Mouse (Mus musculus): ENCODE measurements around the gene Ang5. TPM values are rescaled to one million over a fixed set of nuclear protein-coding genes. Genes with fewer than 3 reads are reported as not detected.
"Not testable (repeated sequence)": the region's sequence is repeated elsewhere in the genome, so short reads cannot be mapped to it uniquely, and the experiment has no call there.

Ang5 gene
- polyA plus RNA-seq, 1 experiment from 2014 or later, result not detected

DNA sequence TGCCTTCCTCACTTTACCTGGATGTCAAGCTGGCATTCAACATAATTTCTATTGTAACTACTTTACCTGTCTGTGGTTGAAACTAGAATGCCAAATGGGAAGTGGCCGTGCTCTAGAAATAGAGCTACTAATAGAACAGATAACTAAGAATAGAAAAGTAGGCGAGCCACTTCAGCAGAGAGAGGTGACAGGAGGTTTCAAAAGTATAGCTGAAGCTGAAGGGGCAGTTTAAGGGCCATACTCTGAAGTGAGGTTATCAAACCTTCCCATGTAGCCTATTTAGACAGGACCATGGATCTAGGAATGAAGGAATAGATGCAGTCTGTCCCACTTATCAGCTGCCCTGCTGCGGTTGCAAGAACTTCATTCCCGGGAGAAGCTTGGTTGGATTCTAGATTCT, 26.6 kb downstream of the Ang5 start:
- Histone ChIP-seq H3K4me1 (ENCODE audit: control insufficient read depth, insufficient read depth, low read length) (no peaks in the 10 kb centered on the region), H3K9me3 (ENCODE audit: control insufficient read depth, low read length) (no peaks in the 10 kb centered on the region), H3K9ac (ENCODE audit: low read length) (no peak overlapping the region), H3K27ac (ENCODE audit: low read depth, low read length) (no peak overlapping the region), H3K4me3 (ENCODE audit: low read depth, low read length) (no peak overlapping the region), H3K27me3 (ENCODE audit: control insufficient read depth, insufficient read depth, low read length) (no peaks in the 10 kb centered on the region), H3K4me2 (no peak overlapping the region), H3K36me3 (ENCODE audit: control insufficient read depth, insufficient read depth, low read length) (no peaks in the 10 kb centered on the region)
- 77% methylated on average over 4 of the region's 4 CpGs for WGBS
- ATAC-seq (ENCODE audit: low FRiP score) (0 out of 2 replicates have a peak, but pooled peaks have one; percentile 6), DNase-seq (ENCODE audit: low spot score, missing footprints) (no peak)

DNA sequence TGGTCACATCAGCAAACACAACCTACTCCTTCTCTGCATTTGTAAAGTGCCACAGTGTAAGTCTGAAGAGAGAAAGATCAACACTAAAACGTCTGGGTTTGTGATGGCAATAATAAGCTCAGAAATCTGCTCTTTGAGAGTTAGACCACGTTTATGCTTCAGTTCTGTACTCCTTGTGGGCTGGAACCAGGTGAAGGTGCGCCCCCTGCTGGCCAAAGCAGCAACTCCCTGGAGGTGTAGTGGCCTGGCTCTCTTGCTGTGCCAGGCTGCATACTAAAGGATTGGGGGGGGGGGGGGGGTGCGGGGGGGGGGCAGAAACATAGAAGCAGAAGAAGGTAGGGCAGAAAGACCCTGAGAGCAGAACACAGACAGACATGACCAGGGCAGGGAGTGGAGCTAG, 27.0 kb downstream of the Ang5 start:
- DNase-seq (ENCODE audit: low spot score, missing footprints), result peak; percentile 89
- H3K4me2 ChIP-seq, result no peak overlapping the region
- no peaks in the 10 kb centered on the region for H3K36me3 ChIP-seq (ENCODE audit: control insufficient read depth, insufficient read depth, low read length)
- 0% methylated on average over 3 of the region's 4 CpGs for WGBS
- H3K27ac ChIP-seq (ENCODE audit: low read depth, low read length), result no peak overlapping the region
- H3K9me3 ChIP-seq (ENCODE audit: control insufficient read depth, low read length), result no peaks in the 10 kb centered on the region
- no peaks in the 10 kb centered on the region for H3K4me1 ChIP-seq (ENCODE audit: control insufficient read depth, insufficient read depth, low read length)
- H3K27me3 ChIP-seq (ENCODE audit: control insufficient read depth, insufficient read depth, low read length), result no peaks in the 10 kb centered on the region
- ATAC-seq (ENCODE audit: low FRiP score), result peak; percentile 83
- no peak overlapping the region for H3K4me3 ChIP-seq (ENCODE audit: low read depth, low read length)
- no peak overlapping the region for H3K9ac ChIP-seq (ENCODE audit: low read length)

DNA sequence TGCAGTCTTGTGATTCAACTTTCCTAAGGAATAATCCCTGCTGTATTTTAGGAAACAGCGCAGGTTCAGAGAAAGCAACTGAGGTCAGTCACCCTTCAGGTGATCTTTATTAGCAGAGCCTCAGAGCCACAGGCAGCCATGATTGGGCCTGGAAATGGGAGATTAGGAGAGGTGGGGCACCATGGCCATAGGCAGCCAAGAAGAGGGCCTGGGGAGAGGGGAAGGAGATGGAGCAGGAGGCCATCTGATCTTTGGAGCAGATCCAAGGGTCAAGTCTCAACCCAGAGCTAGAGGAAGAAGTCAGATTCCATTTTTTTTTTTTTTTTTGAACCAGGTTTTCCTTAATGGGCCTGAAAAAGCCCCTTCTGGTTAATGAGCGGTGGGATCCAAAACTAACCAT, 29.3 kb downstream of the Ang5 start:
- Histone ChIP-seq H3K27ac (ENCODE audit: low read depth, low read length) (no peak overlapping the region), H3K9ac (ENCODE audit: low read length) (no peak overlapping the region), H3K27me3 (ENCODE audit: control insufficient read depth, insufficient read depth, low read length) (no peaks in the 10 kb centered on the region), H3K36me3 (ENCODE audit: control insufficient read depth, insufficient read depth, low read length) (no peaks in the 10 kb centered on the region), H3K4me3 (ENCODE audit: low read depth, low read length) (no peak overlapping the region), H3K9me3 (ENCODE audit: control insufficient read depth, low read length) (no peaks in the 10 kb centered on the region), H3K4me1 (ENCODE audit: control insufficient read depth, insufficient read depth, low read length) (no peaks in the 10 kb centered on the region), H3K4me2 (no peak overlapping the region)
- ATAC-seq (ENCODE audit: low FRiP score) (no peak), DNase-seq (ENCODE audit: low spot score, missing footprints) (no peak)
- WGBS, result 81% methylated on average over 2 of the region's 2 CpGs

DNA sequence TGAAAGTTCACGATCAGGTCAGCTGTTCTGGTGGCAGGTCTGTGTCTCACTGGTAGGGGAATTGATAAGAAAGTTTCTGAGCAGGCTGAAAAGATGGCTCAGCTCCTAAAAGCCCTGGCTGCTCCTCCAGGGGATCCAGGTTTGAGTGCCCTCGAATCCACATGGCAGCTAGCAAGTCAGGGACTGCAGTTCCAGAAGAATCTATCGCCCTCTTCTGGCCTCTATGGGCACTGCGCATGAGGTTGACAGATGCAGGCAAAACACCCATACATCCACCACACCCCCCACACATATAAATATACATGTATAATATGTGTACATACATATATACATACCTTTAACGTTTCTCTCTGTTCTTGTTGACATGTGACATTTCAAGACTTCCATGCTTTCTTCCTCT, 30.5 kb downstream of the Ang5 start:
- not testable (repeated sequence) for H3K4me1 ChIP-seq (ENCODE audit: control insufficient read depth, insufficient read depth, low read length); H3K4me2 ChIP-seq; H3K36me3 ChIP-seq (ENCODE audit: control insufficient read depth, insufficient read depth, low read length); H3K27me3 ChIP-seq (ENCODE audit: control insufficient read depth, insufficient read depth, low read length); H3K9me3 ChIP-seq (ENCODE audit: control insufficient read depth, low read length); H3K4me3 ChIP-seq (ENCODE audit: low read depth, low read length); H3K9ac ChIP-seq (ENCODE audit: low read length); H3K27ac ChIP-seq (ENCODE audit: low read depth, low read length)
- peak; percentile 68 for ATAC-seq (ENCODE audit: low FRiP score)
- peak; percentile 92 for DNase-seq (ENCODE audit: low spot score, missing footprints)
- 17% methylated on average over 5 of the region's 5 CpGs for WGBS

DNA sequence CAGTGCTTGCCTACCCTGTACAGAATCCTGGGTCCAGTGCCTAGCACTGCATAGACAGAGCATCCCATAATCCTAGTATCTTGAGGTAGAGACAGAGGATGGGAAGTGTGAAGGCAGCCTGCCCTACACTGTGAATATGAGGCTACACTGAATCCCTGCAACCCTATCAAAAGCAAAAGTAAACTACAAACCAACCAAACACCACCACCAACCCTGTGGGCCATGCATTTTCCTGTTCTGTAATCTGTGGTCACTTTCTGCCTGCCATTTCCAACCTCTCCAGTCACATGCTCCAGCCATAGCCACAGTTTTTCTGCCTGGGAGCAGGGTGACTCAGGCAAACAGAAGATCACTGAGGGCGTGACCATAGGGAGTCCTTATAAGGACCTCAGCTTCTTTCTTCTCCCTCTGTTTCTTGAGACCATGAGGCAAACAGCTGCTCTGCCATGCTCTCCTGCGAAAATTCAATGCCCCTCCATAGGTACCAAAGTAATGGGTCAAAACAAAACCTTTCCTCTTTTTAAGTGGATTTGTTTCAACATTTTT, 41.7 kb downstream of the Ang5 start:
- DNase-seq (ENCODE audit: low spot score, missing footprints); H3K4me1 ChIP-seq (ENCODE audit: control insufficient read depth, insufficient read depth, low read length); H3K4me2 ChIP-seq; H3K4me3 ChIP-seq (ENCODE audit: low read depth, low read length); H3K36me3 ChIP-seq (ENCODE audit: control insufficient read depth, insufficient read depth, low read length); ATAC-seq (ENCODE audit: low FRiP score); H3K27ac ChIP-seq (ENCODE audit: low read depth, low read length); H3K27me3 ChIP-seq (ENCODE audit: control insufficient read depth, insufficient read depth, low read length); H3K9me3 ChIP-seq (ENCODE audit: control insufficient read depth, low read length); H3K9ac ChIP-seq (ENCODE audit: low read length): not testable (repeated sequence)
- 88% methylated on average over 2 of the region's 2 CpGs for WGBS

DNA sequence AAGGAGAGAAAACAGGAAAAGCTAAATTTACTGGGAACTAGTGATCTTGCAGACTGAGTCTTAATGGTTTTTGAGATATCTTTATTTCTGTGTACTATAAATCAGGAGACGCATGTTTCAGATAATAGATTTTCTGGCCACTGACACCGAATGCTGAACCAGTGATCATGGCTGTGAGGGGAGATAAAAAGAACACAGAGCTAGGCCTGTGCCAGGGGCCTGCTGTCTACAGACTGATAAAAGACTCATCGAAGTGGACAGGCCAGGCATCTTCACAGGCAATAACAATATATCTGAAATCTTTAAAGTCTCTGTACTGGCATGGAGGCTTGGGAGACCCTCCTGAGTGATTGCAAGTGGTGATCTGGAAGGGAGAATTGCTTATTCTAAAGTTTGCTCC, 44.7 kb downstream of the Ang5 start:
- no peak overlapping the region for H3K4me2 ChIP-seq
- H3K4me3 ChIP-seq (ENCODE audit: low read depth, low read length), result no peak overlapping the region
- H3K27ac ChIP-seq (ENCODE audit: low read depth, low read length), result no peak overlapping the region
- ATAC-seq (ENCODE audit: low FRiP score) (no peak), DNase-seq (ENCODE audit: low spot score, missing footprints) (no peak)
- no peaks in the 10 kb centered on the region for H3K36me3 ChIP-seq (ENCODE audit: control insufficient read depth, insufficient read depth, low read length)
- H3K27me3 ChIP-seq (ENCODE audit: control insufficient read depth, insufficient read depth, low read length), result no peaks in the 10 kb centered on the region
- WGBS, result 90% methylated on average over 3 of the region's 3 CpGs
- H3K4me1 ChIP-seq (ENCODE audit: control insufficient read depth, insufficient read depth, low read length), result no peaks in the 10 kb centered on the region
- H3K9ac ChIP-seq (ENCODE audit: low read length), result no peak overlapping the region
- H3K9me3 ChIP-seq (ENCODE audit: control insufficient read depth, low read length), result no peaks in the 10 kb centered on the region

DNA sequence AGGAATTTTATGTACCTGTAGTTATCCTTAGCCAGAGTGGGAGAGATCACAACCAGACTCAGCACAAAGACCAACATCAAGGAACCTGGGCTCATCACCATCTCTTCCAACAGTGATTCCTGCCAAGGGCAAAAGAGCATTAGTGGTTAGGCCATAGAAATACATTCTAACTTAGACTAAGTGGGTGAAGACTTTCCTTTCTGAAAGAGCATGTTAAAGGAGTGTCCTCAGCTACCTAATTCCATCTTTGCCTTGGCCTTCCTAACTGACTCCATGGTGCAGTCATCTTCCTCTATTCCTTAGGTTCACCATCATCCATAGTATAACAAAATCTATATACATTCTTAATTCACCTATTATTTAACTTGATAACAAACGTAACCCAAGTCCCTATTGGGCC, 45.3 kb downstream of the Ang5 start, which contains the start of gene Ang6:
Gene Ang6, minus strand, starts transcription at position 101 of the 400 bp plus-strand sequence.
- Histone ChIP-seq H3K4me3 (ENCODE audit: low read depth, low read length) (no peak within 1 kb of the TSS), H3K9ac (ENCODE audit: low read length) (no peak within 1 kb of the TSS), H3K4me1 (ENCODE audit: control insufficient read depth, insufficient read depth, low read length) (no peaks in the 10 kb centered on the region), H3K27ac (ENCODE audit: low read depth, low read length) (no peak within 1 kb of the TSS), H3K4me2 (no peak within 1 kb of the TSS), H3K9me3 (ENCODE audit: control insufficient read depth, low read length) (no peaks in the 10 kb centered on the region), H3K27me3 (ENCODE audit: control insufficient read depth, insufficient read depth, low read length) (no peaks in the 10 kb centered on the region), H3K36me3 (ENCODE audit: control insufficient read depth, insufficient read depth, low read length) (no peaks in the 10 kb centered on the region)
- DNase-seq (ENCODE audit: low spot score, missing footprints) (no peak), ATAC-seq (ENCODE audit: low FRiP score) (no peak)
- 79% methylated on average over 1 of the region's 1 CpGs for WGBS

DNA sequence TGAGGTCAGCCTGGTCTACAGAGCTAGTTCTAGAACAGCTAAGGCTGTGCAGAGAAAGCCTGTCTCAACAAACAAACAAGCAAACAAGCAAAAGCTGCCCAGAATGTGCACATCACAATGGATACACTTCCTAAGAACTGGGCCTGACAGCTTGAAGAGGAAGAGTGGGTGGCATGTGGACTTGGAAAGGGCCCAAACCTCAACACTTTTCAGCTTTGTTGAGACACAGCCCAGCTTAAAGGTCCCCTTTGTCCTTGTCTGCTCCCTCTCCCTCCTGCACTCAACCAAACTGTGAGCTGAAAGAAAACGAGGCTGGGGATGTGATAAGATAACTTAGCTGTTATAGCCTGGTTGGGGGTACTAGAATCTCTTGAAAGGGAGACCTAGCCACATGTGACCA, 51.2 kb downstream of the Ang5 start:
- H3K27me3 ChIP-seq (ENCODE audit: control insufficient read depth, insufficient read depth, low read length); DNase-seq (ENCODE audit: low spot score, missing footprints); ATAC-seq (ENCODE audit: low FRiP score); H3K9ac ChIP-seq (ENCODE audit: low read length); H3K4me3 ChIP-seq (ENCODE audit: low read depth, low read length); H3K4me1 ChIP-seq (ENCODE audit: control insufficient read depth, insufficient read depth, low read length); H3K4me2 ChIP-seq; H3K27ac ChIP-seq (ENCODE audit: low read depth, low read length); H3K36me3 ChIP-seq (ENCODE audit: control insufficient read depth, insufficient read depth, low read length); H3K9me3 ChIP-seq (ENCODE audit: control insufficient read depth, low read length): not testable (repeated sequence)
- no CpG with 5 or more reads among the region's 1 CpGs for WGBS

DNA sequence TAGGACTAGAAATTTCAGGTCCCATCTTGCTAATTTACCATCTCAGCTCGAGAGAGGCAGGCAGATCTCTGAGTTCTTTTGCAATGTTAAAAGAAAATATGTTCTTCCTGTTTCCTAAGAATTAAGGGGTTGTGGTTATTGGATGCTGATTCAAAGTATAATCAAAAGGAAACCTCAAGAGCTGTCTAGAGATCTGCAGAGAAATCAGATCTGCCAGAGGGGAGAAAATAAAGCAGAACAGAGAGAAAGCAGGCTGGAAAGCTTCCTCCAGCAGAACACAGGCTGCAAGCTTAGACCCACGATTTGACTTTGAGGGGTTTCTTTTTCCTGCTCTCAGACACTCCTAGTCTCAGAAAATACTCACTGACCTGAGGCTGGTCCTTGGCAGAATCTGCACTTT, 52.8 kb downstream of the Ang5 start:
- not testable (repeated sequence) for ATAC-seq (ENCODE audit: low FRiP score); H3K36me3 ChIP-seq (ENCODE audit: control insufficient read depth, insufficient read depth, low read length); H3K27ac ChIP-seq (ENCODE audit: low read depth, low read length); H3K4me1 ChIP-seq (ENCODE audit: control insufficient read depth, insufficient read depth, low read length); H3K9me3 ChIP-seq (ENCODE audit: control insufficient read depth, low read length); H3K9ac ChIP-seq (ENCODE audit: low read length); H3K4me3 ChIP-seq (ENCODE audit: low read depth, low read length); H3K27me3 ChIP-seq (ENCODE audit: control insufficient read depth, insufficient read depth, low read length); H3K4me2 ChIP-seq; DNase-seq (ENCODE audit: low spot score, missing footprints)
- 85% methylated on average over 2 of the region's 2 CpGs for WGBS

All from midbrain, embryonic 11.5 days (tissue).